Mouse (Mus musculus): ENCODE data around the gene Fars2. TPM values are rescaled to one million over a fixed set of nuclear protein-coding genes. Genes with fewer than 3 reads are reported as not detected.

Gene Fars2
- polyA plus RNA-seq, 1 experiment from 2014 or later = 37.9 TPM

DNA sequence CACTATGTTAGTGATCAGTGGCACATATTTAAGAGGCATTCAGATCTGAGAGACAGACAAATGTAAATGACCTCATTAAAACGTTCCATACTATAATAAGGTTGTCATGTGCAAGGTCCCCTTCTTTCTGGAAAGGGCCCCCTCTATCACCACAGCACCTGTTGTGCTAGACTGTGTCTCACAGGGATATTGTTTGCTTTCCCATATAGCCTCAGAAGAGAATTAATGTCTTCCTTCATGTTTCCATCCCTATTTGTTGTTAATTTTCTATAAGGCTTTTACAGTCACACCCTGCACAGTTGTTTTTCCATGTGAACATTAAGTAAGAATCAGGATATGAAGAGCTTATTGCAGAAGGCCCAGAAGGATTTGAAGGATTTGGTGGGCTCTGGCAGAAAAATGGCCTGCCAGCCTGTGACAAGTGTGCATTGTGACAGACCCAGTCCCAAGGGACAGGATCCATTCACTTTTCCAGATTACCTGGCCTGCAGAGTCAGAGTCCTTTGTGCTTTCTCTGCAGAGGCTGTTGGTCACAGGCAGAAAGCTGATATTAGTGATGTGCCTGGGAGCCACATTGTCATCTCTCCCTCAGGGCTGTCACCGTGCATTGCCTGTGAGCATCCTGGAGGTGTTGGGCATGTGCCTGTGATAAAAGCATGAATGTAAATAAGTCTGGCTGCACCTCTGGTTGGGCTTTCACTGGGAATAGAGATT lies 352.4 kb downstream of the Fars2 start:
- Histone ChIP-seq H3K4me2 (ENCODE audit: low read depth, low read length) (no peak overlapping the region), H3K27ac (ENCODE audit: low read depth) (no peak overlapping the region), H3K4me1 (ENCODE audit: insufficient read depth) (peaks cover 8% of the 10 kb centered on the region), H3K9me3 (ENCODE audit: low read length) (no peaks in the 10 kb centered on the region), H3K4me3 (ENCODE audit: low read depth, low read length) (no peak overlapping the region), H3K36me3 (replicated peaks; ENCODE audit: insufficient read depth, low read length) (no peaks in the 10 kb centered on the region), H3K27me3 (ENCODE audit: insufficient read depth, low read length) (no peaks in the 10 kb centered on the region), H3K9ac (replicated peaks) (no peak overlapping the region)
- no peak for DNase-seq
- no peak for ATAC-seq
- 80% methylated on average over 2 of the region's 2 CpGs for WGBS (ENCODE audit: insufficient replicate concordance)
- TF ChIP-seq EP300 (IDR thresholded peaks at IDR 0.05; ENCODE audit: low read depth) (no peak), CTCF (IDR thresholded peaks at IDR 0.05; ENCODE audit: low read depth) (no peak)

DNA sequence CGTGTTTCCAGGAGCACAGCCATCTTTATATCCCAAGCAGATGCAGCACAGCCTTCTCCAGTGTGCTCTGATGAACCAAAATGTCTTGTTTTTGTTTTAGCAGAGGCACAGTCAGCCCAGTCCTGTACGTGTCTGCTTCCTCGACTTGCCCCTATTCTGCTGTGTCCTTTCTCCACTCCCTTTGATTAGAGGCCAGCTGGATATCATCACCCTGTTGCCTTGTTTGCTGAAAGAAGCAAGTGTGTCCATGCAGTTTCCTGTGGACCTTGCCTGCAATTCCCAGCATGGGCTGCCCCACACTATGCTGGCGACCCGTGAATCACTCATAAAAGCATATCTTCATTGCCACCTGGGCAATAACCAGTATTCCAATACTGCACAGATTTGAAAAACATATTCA lies 360.4 kb downstream of the Fars2 start:
- H3K36me3 ChIP-seq (replicated peaks; ENCODE audit: insufficient read depth, low read length) = no peaks in the 10 kb centered on the region
- H3K9me3 ChIP-seq (ENCODE audit: low read length) = no peaks in the 10 kb centered on the region
- no peak overlapping the region for H3K4me3 ChIP-seq (ENCODE audit: low read depth, low read length)
- H3K27me3 ChIP-seq (ENCODE audit: insufficient read depth, low read length) = no peaks in the 10 kb centered on the region
- H3K27ac ChIP-seq (ENCODE audit: low read depth) = no peak overlapping the region
- ATAC-seq = no peak
- H3K9ac ChIP-seq (replicated peaks) = no peak overlapping the region
- no peak overlapping the region for H3K4me2 ChIP-seq (ENCODE audit: low read depth, low read length)
- DNase-seq = no peak
- no peaks in the 10 kb centered on the region for H3K4me1 ChIP-seq (ENCODE audit: insufficient read depth)
- TF ChIP-seq EP300 (IDR thresholded peaks at IDR 0.05; ENCODE audit: low read depth) = no peak
- no peak for TF ChIP-seq CTCF (IDR thresholded peaks at IDR 0.05; ENCODE audit: low read depth)
- 62% methylated on average over 5 of the region's 5 CpGs for WGBS (ENCODE audit: insufficient replicate concordance)

DNA sequence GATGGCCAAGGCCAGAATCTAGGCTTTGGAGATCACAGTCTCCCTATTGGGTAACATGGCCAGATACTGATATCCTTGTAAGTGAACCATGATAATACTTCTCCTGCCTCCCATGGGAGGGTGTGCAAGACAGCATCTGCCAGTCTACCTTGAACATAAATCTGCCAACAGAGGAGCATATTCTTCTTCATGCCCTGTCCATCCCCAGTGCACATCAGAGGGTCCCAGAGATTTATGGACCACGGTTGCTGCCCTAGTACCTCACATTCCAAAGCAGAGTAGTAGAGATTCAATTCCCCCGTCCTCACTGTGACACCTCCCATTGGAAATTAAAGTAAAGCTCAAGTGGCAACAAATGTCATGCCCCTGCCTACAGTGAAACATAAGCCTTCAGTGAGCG lies 361.0 kb downstream of the Fars2 start:
- Histone ChIP-seq H3K4me2 (ENCODE audit: low read depth, low read length) (no peak overlapping the region), H3K9ac (replicated peaks) (no peak overlapping the region), H3K4me3 (ENCODE audit: low read depth, low read length) (no peak overlapping the region), H3K27me3 (ENCODE audit: insufficient read depth, low read length) (no peaks in the 10 kb centered on the region), H3K27ac (ENCODE audit: low read depth) (no peak overlapping the region), H3K9me3 (ENCODE audit: low read length) (no peaks in the 10 kb centered on the region), H3K36me3 (replicated peaks; ENCODE audit: insufficient read depth, low read length) (no peaks in the 10 kb centered on the region), H3K4me1 (ENCODE audit: insufficient read depth) (no peaks in the 10 kb centered on the region)
- WGBS (ENCODE audit: insufficient replicate concordance) = 71% methylated on average over 3 of the region's 3 CpGs
- ATAC-seq = no peak
- no peak for DNase-seq
- TF ChIP-seq EP300 (IDR thresholded peaks at IDR 0.05; ENCODE audit: low read depth) = no peak

DNA sequence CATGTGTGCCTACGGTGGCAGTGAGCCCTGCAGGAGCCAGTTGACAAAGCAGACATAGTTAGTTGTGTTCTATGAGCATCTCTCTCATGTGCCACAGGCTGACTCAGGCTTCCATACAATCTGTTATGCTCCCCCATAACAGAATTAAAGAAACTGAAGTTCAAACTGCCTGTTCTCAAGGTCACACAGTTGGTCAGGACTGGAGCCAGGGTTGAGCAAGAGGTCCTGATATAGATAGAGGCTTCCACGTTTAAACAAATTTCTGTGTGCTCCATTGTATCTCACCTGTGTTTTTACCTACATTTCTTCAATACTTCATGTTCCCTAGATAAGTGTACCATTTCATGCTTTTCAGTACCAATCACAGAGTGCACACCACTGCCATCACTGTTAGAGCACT lies 362.9 kb downstream of the Fars2 start:
- DNase-seq (no peak), ATAC-seq (no peak)
- Histone ChIP-seq H3K27me3 (ENCODE audit: insufficient read depth, low read length) (no peaks in the 10 kb centered on the region), H3K4me3 (ENCODE audit: low read depth, low read length) (no peak overlapping the region), H3K4me2 (ENCODE audit: low read depth, low read length) (no peak overlapping the region), H3K27ac (ENCODE audit: low read depth) (no peak overlapping the region), H3K4me1 (ENCODE audit: insufficient read depth) (no peaks in the 10 kb centered on the region), H3K9me3 (ENCODE audit: low read length) (no peaks in the 10 kb centered on the region), H3K9ac (replicated peaks) (no peak overlapping the region), H3K36me3 (replicated peaks; ENCODE audit: insufficient read depth, low read length) (no peaks in the 10 kb centered on the region)
- TF ChIP-seq CTCF (IDR thresholded peaks at IDR 0.05; ENCODE audit: low read depth) (no peak), EP300 (IDR thresholded peaks at IDR 0.05; ENCODE audit: low read depth) (no peak)
- WGBS (ENCODE audit: insufficient replicate concordance) = 62% methylated on average over 2 of the region's 2 CpGs

DNA sequence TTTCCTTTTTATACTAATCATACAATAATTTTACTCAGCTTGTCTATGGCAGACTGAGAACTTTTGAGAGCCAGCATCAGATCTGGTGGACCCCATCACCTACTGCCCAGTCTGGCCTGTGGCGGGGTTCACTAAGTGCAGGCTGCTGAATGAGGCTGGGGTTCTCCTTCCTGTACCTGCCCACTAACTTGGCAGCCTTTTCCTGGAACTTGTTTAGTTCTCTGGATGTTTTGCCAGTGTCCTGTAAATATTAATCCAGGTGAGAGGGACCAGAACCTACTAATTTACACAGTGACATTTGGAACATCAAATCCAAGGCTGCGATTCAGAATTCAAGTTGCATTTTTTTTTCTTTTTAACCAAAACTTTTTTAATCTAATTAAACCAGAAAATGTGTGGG lies 367.2 kb downstream of the Fars2 start:
- no peak for DNase-seq

DNA sequence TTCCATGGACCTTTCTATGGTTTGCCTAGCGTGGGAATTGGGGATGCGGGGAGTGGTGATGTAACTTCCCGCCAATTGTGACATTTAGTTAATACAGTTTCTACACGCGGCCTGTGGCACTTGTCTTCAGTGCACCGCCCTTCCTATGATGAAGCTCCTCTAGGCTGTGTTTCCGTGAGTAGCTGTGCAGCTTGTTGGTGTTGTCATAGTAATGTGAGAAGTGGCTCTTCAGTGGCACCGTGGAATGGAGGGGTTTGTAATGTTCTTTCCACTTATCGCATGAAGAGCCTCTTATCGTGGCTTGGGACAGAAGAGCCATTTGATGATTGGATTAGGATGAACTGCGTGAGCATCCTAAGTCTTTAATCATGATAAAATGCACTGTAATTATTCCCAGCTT lies 369.5 kb downstream of the Fars2 start:
- no peaks in the 10 kb centered on the region for H3K9me3 ChIP-seq (ENCODE audit: low read length)
- DNase-seq = no peak

More for the DNA sequence above, 367.2 kb downstream of the Fars2 start:
- no peaks in the 10 kb centered on the region for H3K9me3 ChIP-seq (ENCODE audit: low read length)
- no peak for TF ChIP-seq EP300 (IDR thresholded peaks at IDR 0.05; ENCODE audit: low read depth)
- TF ChIP-seq CTCF (IDR thresholded peaks at IDR 0.05; ENCODE audit: low read depth) = no peak
- ATAC-seq = no peak
- H3K4me1 ChIP-seq (ENCODE audit: insufficient read depth) = no peaks in the 10 kb centered on the region
- H3K27me3 ChIP-seq (ENCODE audit: insufficient read depth, low read length) = no peaks in the 10 kb centered on the region
- H3K4me2 ChIP-seq (ENCODE audit: low read depth, low read length) = no peak overlapping the region
- H3K9ac ChIP-seq (replicated peaks) = no peak overlapping the region
- H3K4me3 ChIP-seq (ENCODE audit: low read depth, low read length) = no peak overlapping the region
- no peaks in the 10 kb centered on the region; the same call in 1 of the 2 replicates for H3K36me3 ChIP-seq (replicated peaks; ENCODE audit: insufficient read depth, low read length)
- 85% methylated on average over 2 of the region's 2 CpGs for WGBS (ENCODE audit: insufficient replicate concordance)
- no peak overlapping the region for H3K27ac ChIP-seq (ENCODE audit: low read depth)

More for the DNA sequence above, 369.5 kb downstream of the Fars2 start:
- H3K27me3 ChIP-seq (ENCODE audit: insufficient read depth, low read length) = no peaks in the 10 kb centered on the region
- H3K4me1 ChIP-seq (ENCODE audit: insufficient read depth) = no peaks in the 10 kb centered on the region; the same call in 1 of the 2 replicates
- no peak overlapping the region for H3K4me3 ChIP-seq (ENCODE audit: low read depth, low read length)
- H3K4me2 ChIP-seq (ENCODE audit: low read depth, low read length) = no peak overlapping the region
- no peak for TF ChIP-seq EP300 (IDR thresholded peaks at IDR 0.05; ENCODE audit: low read depth)
- ATAC-seq = no peak
- H3K9ac ChIP-seq (replicated peaks) = no peak overlapping the region
- no peaks in the 10 kb centered on the region; the same call in 1 of the 2 replicates for H3K36me3 ChIP-seq (replicated peaks; ENCODE audit: insufficient read depth, low read length)
- WGBS (ENCODE audit: insufficient replicate concordance) = 89% methylated on average over 11 of the region's 11 CpGs
- no peak overlapping the region for H3K27ac ChIP-seq (ENCODE audit: low read depth)

Measured in liver, postnatal 0 days (tissue).